12 mouse cellular contexts compared by ENCODE assay signal in the genomic region with DNA sequence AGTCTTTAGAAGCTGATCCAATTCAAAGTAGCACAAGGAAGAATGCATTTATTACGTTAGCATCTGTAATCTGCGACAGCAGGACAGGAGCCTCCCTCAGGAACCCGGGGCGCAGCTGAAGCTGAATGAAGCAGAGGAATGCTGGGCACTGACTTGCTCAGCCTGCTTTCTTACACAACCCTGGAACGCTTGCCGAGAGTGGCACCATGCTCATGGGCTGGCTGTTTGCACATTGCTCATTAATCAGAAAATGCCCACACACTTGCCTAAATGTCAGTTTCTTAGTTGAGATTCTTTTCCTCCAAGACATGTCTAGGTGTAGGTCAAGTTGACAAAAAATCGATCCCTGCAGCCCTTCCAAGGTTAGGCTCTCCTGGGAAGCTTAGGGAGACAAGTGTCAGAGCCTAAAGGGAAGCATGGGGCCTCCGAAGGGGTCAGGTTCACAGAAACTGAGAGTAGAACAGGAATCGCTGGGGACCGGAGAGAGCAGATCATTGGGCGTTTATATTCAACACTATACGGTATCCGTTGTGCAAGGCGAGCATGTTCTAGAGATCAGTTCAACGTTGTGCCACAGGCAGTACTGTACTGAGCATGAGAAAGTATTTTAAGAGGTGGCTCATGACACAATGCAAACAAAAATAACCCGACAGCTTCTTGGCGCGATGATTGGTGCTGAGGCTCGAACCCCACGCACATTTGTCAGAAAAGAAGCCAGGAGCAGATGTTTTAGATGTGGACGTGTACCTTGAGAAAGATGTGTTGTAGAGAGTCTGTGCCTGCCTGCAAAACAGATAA. TPM values are rescaled to one million over a fixed set of nuclear protein-coding genes. Genes with fewer than 3 reads are reported as not detected.
DNase-seq lines count a peak whose midpoint lies in the region; ATAC-seq lines count a peak whose summit lies in the region.
"Had no signal": no experiment of that assay in that cellular context is flagged by ENCODE, and none has a peak within 500 bp of the region (broad histone marks: within the 10 kb centered on the region; RNA-seq: fewer than 3 reads in every experiment).

No protein-coding gene starts in this region.

- WGBS in forebrain, embryonic 14.5 days, result 79% methylated on average over 21 of the region's 21 CpGs

- no peak for ATAC-seq in forebrain, embryonic 14.5 days

- H3K4me2 ChIP-seq in forebrain, embryonic 14.5 days (ENCODE audit: low read length), result no peak overlapping the region
- H3K4me2 ChIP-seq: liver, embryonic 11.5 days had no signal

- no peak overlapping the region for H3K27ac ChIP-seq in forebrain, embryonic 14.5 days (ENCODE audit: low read depth, low read length)
- H3K27ac ChIP-seq: hindbrain, embryonic 10.5 days had no signal

- no peak overlapping the region for H3K4me3 ChIP-seq in forebrain, embryonic 14.5 days (ENCODE audit: low read depth, low read length)
- H3K4me3 ChIP-seq: hindbrain, embryonic 10.5 days had no signal

- peaks cover 37% of the 10 kb centered on the region for H3K36me3 ChIP-seq in forebrain, embryonic 14.5 days (ENCODE audit: control insufficient read depth, insufficient read depth, low read length)

- no peaks in the 10 kb centered on the region for H3K4me1 ChIP-seq in forebrain, embryonic 14.5 days (ENCODE audit: control insufficient read depth, insufficient read depth, low read length)
- H3K4me1 ChIP-seq: hindbrain, embryonic 10.5 days had no signal

- intact Hi-C loops in heart, postnatal 25 days (cut with DNase I), result no loop called here
- intact Hi-C loops in heart, postnatal 10 days (cut with DNase I), result no loop called here

- peak; percentile 89 for DNase-seq in heart, adult 11 months
- DNase-seq in heart, postnatal 25 days (ENCODE audit: low spot score), result no peak
- DNase-seq in fat pad, adult 2 months (ENCODE audit: extremely low read depth, low read depth, low spot score), result peak; percentile 84
- peak; percentile 37 to 48 for DNase-seq in heart, postnatal 10 days
- DNase-seq in lung, postnatal 25 days (ENCODE audit: low spot score), result peak; percentile 51
- no peak for DNase-seq in forebrain, embryonic 14.5 days (ENCODE audit: low spot score)
- DNase-seq in neural tube, embryonic 10.5 days (ENCODE audit: extremely low spot score, low spot score), result no peak
- no peak for DNase-seq in adrenal gland, postnatal 25 days
- DNase-seq: cerebellum, postnatal 10 days; kidney, postnatal 10 days had no signal

- no peak overlapping the region for H3K9ac ChIP-seq in forebrain, embryonic 14.5 days (ENCODE audit: low read length)

- no peaks in the 10 kb centered on the region for H3K27me3 ChIP-seq in forebrain, embryonic 14.5 days (replicated peaks; ENCODE audit: control insufficient read depth, insufficient read depth, low read length)

- H3K9me3 ChIP-seq in forebrain, embryonic 14.5 days (replicated peaks; ENCODE audit: control insufficient read depth, low read length), result no peaks in the 10 kb centered on the region
- H3K9me3 ChIP-seq: hindbrain, embryonic 10.5 days had no signal

RNA-seq across cellular contexts. Expression of a gene that starts 11.4 kb away (rescaled TPM):
- 1 to 10 TPM; 2.0 to 2.6 TPM for total RNA-seq in heart, postnatal 25 days (2021)
- total RNA-seq in heart, postnatal 10 days (2021), result 1 to 10 TPM; 2.4 to 2.5 TPM
- polyA plus RNA-seq in forebrain, embryonic 14.5 days (2014; fragmentation: Nextera tagmentation; extraction: Ambion mirVana), result 66.1 and 89.6 TPM in 2 replicates
- 4.9 and 6.7 TPM in 2 replicates for total RNA-seq in adrenal gland, postnatal 25 days (2021)

Comparison
In these comparisons a context has a peak if more than half of its experiments do, and no peak if none do; other contexts are left out.
1. DNase-seq: peak in heart, adult 11 months (single experiment), fat pad, adult 2 months (single experiment), heart, postnatal 10 days (2 of 2) and lung, postnatal 25 days (single experiment); none in heart, postnatal 25 days (single experiment), forebrain, embryonic 14.5 days (single experiment), neural tube, embryonic 10.5 days (single experiment) and adrenal gland, postnatal 25 days (single experiment).